Mouse (Mus musculus) testis, adult 10 weeks (tissue): ENCODE measurements around the gene Pkd1l1. TPM values are rescaled to one million over a fixed set of nuclear protein-coding genes. Genes with fewer than 3 reads are reported as not detected.

Source experiments
- polyA plus RNA-seq: library from polyadenylated mRNA; stranded (reverse); fragments of 350-450 nt; fragmentation: Illumina TruSeq; extraction: RNeasy Lipid Tissue Mini Kit (QIAGEN cat#74804); gene quantifications from one replicate; pipeline ENCODE4 v1.2.3, GENCODE M21; 2014; ENCODE audit warnings: low read depth, low replicate concordance

Pkd1l1 gene
- 0.17 TPM for polyA plus RNA-seq

GRCm38 (mm10) chr11:8973166-8973565 lies at the start of gene Pkd1l1:
Gene Pkd1l1 (minus strand): TSS chr11:8973266.

GRCm38 (mm10) chr11:9010853-9011339 lies 37.8 kb upstream of the Pkd1l1 start, which contains the start of gene Hus1:
Gene Hus1 (minus strand): TSS chr11:9011191.

Other genes starting within 250 kb of the Pkd1l1 start
- 6.8 TPM for gene Hus1, start 37.9 kb upstream of the Pkd1l1 start, polyA plus RNA-seq
- gene Gm11992, start 75.3 kb upstream of the Pkd1l1 start, polyA plus RNA-seq = 32.2 TPM
- gene Sun3, start 75.7 kb upstream of the Pkd1l1 start, polyA plus RNA-seq = 213 TPM
- 0.90 TPM for gene Upp1, start 144.8 kb upstream of the Pkd1l1 start, polyA plus RNA-seq
- gene Abca13, start 218.7 kb upstream of the Pkd1l1 start, polyA plus RNA-seq = 0.13 TPM